Mouse (Mus musculus) embryo, embryonic 10.5 days (tissue): ENCODE measurements around the gene Stard13.

Experiments used
- DNase-seq: peaks from one replicate; pipeline ENCODE4 v3.0.0-alpha.2; 2015; ENCODE audit warnings: low spot score

Gene Stard13

GRCm38 (mm10) chr5:151142241-151142640 is 91.4 kb downstream of the Stard13 start:
- DNase-seq: peak; percentile 76

GRCm38 (mm10) chr5:151137901-151138300 is 95.7 kb downstream of the Stard13 start:
- DNase-seq: no peak

GRCm38 (mm10) chr5:151137311-151137710 is 96.3 kb downstream of the Stard13 start:
- no peak for DNase-seq

GRCm38 (mm10) chr5:151135965-151136364 is 97.7 kb downstream of the Stard13 start:
- DNase-seq: peak; percentile 22

- no peak for DNase-seq
Observed at GRCm38 (mm10) chr5:151135078-151135826, 98.4 kb downstream of the Stard13 start.

GRCm38 (mm10) chr5:151134202-151134601 is 99.4 kb downstream of the Stard13 start:
- no peak for DNase-seq

- DNase-seq: no peak
Observed at GRCm38 (mm10) chr5:151133744-151134143, 99.9 kb downstream of the Stard13 start.

GRCm38 (mm10) chr5:151129762-151130161 is 103.9 kb downstream of the Stard13 start:
- no peak for DNase-seq

GRCm38 (mm10) chr5:151127298-151127717 is 106.3 kb downstream of the Stard13 start:
- no peak for DNase-seq

GRCm38 (mm10) chr5:151126608-151127005 is 107.0 kb downstream of the Stard13 start:
- no peak for DNase-seq

GRCm38 (mm10) chr5:151125985-151126607 is 107.5 kb downstream of the Stard13 start:
- no peak for DNase-seq

- no peak for DNase-seq
Observed at GRCm38 (mm10) chr5:151117846-151118245, 115.8 kb downstream of the Stard13 start.

- DNase-seq: no peak
Observed at GRCm38 (mm10) chr5:151116192-151116887, 117.3 kb downstream of the Stard13 start.

GRCm38 (mm10) chr5:151112743-151113142 is 120.9 kb downstream of the Stard13 start:
- no peak for DNase-seq

- DNase-seq: no peak
Observed at GRCm38 (mm10) chr5:151111080-151111871, 122.4 kb downstream of the Stard13 start.

- DNase-seq: no peak
Observed at GRCm38 (mm10) chr5:151110461-151110908, 123.2 kb downstream of the Stard13 start.

- DNase-seq: no peak
Observed at GRCm38 (mm10) chr5:151109822-151110221, 123.8 kb downstream of the Stard13 start.

GRCm38 (mm10) chr5:151108955-151109354 is 124.7 kb downstream of the Stard13 start:
- DNase-seq: no peak

- DNase-seq: no peak
Observed at GRCm38 (mm10) chr5:151108291-151108897, 125.2 kb downstream of the Stard13 start.

- no peak for DNase-seq
Observed at GRCm38 (mm10) chr5:151106841-151107240, 126.8 kb downstream of the Stard13 start.
